Mouse (Mus musculus) midbrain, postnatal 0 days (tissue): ENCODE results near the gene Rps19bp1. TPM values are rescaled to one million over a fixed set of nuclear protein-coding genes. Genes with fewer than 3 reads are reported as not detected.

Source experiments
- ATAC-seq: fragments of 200-750 bp; cut with Nextera tagmentation; 2 replicates; pipeline ENCODE4 v1.8.0; 2017; ENCODE audit warnings: moderate number of reproducible peaks, mild to moderate bottlenecking, moderate TSS enrichment, moderate library complexity; ENCODE audit not compliant: low FRiP score
- DNase-seq: peaks from one replicate; pipeline ENCODE4 v3.0.0-alpha.2; 2015; ENCODE audit warnings: low spot score
- H3K27ac ChIP-seq: fragments of 300-500 bp; sonication (generic); 2 replicates; pipeline ENCODE4 v1.5.1; 2014; ENCODE audit warnings: low read depth, mild to moderate bottlenecking, low read length, mixed read lengths
- H3K27me3 ChIP-seq: fragments of 300-500 bp; sonication (generic); 2 replicates; pipeline ENCODE4 v1.6.1; 2014; ENCODE audit warnings: low read length, control low read depth, mixed read lengths; ENCODE audit not compliant: insufficient read depth
- H3K36me3 ChIP-seq: fragments of 300-500 bp; sonication (generic); 2 replicates; pipeline ENCODE4 v1.6.1; 2014; ENCODE audit warnings: low read length, control low read depth, mixed read lengths; ENCODE audit not compliant: insufficient read depth
- H3K4me1 ChIP-seq: fragments of 300-500 bp; sonication (generic); 2 replicates; pipeline ENCODE4 v1.6.1; 2014; ENCODE audit warnings: mild to moderate bottlenecking, control low read depth, antibody characterized with exemption, low read length, mixed read lengths; ENCODE audit not compliant: insufficient read depth
- H3K4me2 ChIP-seq: fragments of 300-500 bp; sonication (generic); 2 replicates; pipeline ENCODE4 v1.6.1; 2014; ENCODE audit warnings: low read depth, mild to moderate bottlenecking, low read length, mixed read lengths; ENCODE audit not compliant: poor library complexity, severe bottlenecking
- H3K4me3 ChIP-seq: fragments of 300-500 bp; sonication (generic); 2 replicates; pipeline ENCODE4 v1.5.1; 2014; ENCODE audit warnings: low read depth, mild to moderate bottlenecking, low read length, moderate library complexity
- H3K9ac ChIP-seq: fragments of 300-500 bp; sonication (generic); replicated peaks from 2 replicates; pipeline ENCODE4 v1.6.1; 2014; ENCODE audit warnings: mild to moderate bottlenecking, low read length, moderate library complexity, mixed read lengths; ENCODE audit not compliant: poor library complexity, severe bottlenecking
- H3K9me3 ChIP-seq: fragments of 300-500 bp; sonication (generic); 2 replicates; pipeline ENCODE4 v1.6.1; 2016; ENCODE audit warnings: low read length, control low read depth
- CTCF ChIP-seq: IDR thresholded peaks from 2 replicates; pipeline ENCODE4 v1.5.1; 2016; ENCODE audit warnings: antibody characterized with exemption, mild to moderate bottlenecking
- WGBS: fragments of 180-500 bp; shearing (Covaris S2); extraction: QIAGEN DNeasy Blood & Tissue Kit; methylation state at CpG from one replicate; pipeline ENCODE4 v1.1.7; 2014; 5-methylcytosine and 5-hydroxymethylcytosine counted together
- polyA plus RNA-seq: library from polyadenylated mRNA; unstranded; fragments of >200 nt; fragmentation: Nextera tagmentation; extraction: Ambion mirVana; gene quantifications from 2 replicates; pipeline ENCODE4 v1.2.1, GENCODE M21; 2015
- total RNA-seq: library from RNA; depleted of rRNA; stranded (reverse); fragments of >200 nt; gene quantifications from 2 replicates; pipeline ENCODE4 v1.2.3, GENCODE M21; 2014; rRNA removed

The Rps19bp1 gene
- total and polyA plus RNA-seq, 2 experiments from 2014 or later: 34.5 to 87.1 TPM

DNA sequence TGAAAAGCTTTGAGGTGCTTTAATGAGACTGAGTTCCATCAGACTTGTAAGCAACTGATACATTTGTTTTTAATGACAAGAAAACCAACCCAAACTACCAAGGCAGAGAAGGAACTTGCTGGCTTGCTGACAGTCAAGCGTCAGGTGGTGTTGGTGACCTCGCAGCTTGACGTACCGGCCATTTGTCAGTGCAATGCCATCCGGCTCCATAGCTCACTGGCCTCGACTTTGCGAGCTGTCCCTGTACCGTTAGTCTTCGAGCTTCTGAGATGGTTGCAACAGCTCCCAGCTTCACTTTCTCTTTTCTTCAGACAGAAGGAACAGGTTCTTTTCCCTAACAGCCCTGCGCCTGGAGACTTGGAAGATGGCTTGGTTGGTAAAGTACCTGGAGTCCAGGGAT, 46.6 kb downstream of the Rps19bp1 start:
- no peaks in the 10 kb centered on the region for H3K9me3 ChIP-seq
- no peak for DNase-seq
- no peak overlapping the region for H3K9ac ChIP-seq
- no peak for ATAC-seq
- peaks cover 6% of the 10 kb centered on the region for H3K36me3 ChIP-seq
- H3K4me2 ChIP-seq: no peak overlapping the region
- H3K27ac ChIP-seq: no peak overlapping the region
- no peak for TF ChIP-seq CTCF
- no peaks in the 10 kb centered on the region for H3K4me1 ChIP-seq
- whole genome bisulfite sequencing: 92% methylated on average over 10 of the region's 10 CpGs
- no peak overlapping the region for H3K4me3 ChIP-seq
- H3K27me3 ChIP-seq: no peaks in the 10 kb centered on the region

GRCm38 (mm10) chr15:80216480-80216820, 47.7 kb downstream of the Rps19bp1 start:
- H3K36me3 ChIP-seq: peaks cover 16% of the 10 kb centered on the region
- no peak for TF ChIP-seq CTCF
- no peak overlapping the region for H3K4me2 ChIP-seq
- no peak overlapping the region for H3K4me3 ChIP-seq
- H3K9ac ChIP-seq: no peak overlapping the region
- no peak for DNase-seq
- 69% methylated on average over 9 of the region's 9 CpGs for WGBS
- H3K27ac ChIP-seq: no peak overlapping the region
- H3K9me3 ChIP-seq: no peaks in the 10 kb centered on the region
- no peaks in the 10 kb centered on the region for H3K4me1 ChIP-seq
- no peak for ATAC-seq
- H3K27me3 ChIP-seq: no peaks in the 10 kb centered on the region

GRCm38 (mm10) chr15:80215716-80216479, 48.2 kb downstream of the Rps19bp1 start:
- H3K9me3 ChIP-seq: no peaks in the 10 kb centered on the region
- no peak overlapping the region for H3K4me3 ChIP-seq
- H3K9ac ChIP-seq: no peak overlapping the region
- WGBS: 15% methylated on average over 10 of the region's 10 CpGs
- no peak overlapping the region for H3K4me2 ChIP-seq
- ATAC-seq (no peak), DNase-seq (peak; percentile 63)
- TF ChIP-seq CTCF: peak; percentile 65
- H3K4me1 ChIP-seq: no peaks in the 10 kb centered on the region
- no peak overlapping the region; the same call in 1 of the 2 replicates for H3K27ac ChIP-seq
- H3K36me3 ChIP-seq: peaks cover 21% of the 10 kb centered on the region
- H3K27me3 ChIP-seq: no peaks in the 10 kb centered on the region

DNA sequence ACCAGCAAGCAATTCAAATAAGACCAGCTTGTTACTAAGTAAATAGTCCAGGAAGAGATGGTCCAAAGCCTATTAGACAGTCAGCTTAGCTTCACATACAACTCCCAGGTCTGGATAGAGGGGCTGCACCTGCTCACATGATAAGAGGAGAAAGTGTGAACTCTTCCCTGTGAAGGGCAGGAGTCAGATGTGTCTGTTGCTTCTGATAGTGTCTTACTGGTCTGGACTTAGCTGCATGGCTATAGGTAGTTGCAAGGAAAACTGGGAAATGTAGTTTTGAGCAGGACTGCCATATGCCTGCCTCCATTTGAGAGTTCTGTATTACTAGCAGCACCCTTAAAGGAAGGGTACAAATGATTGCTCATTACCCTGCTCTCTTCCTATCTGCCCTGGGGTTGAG, 50.4 kb downstream of the Rps19bp1 start:
- no peaks in the 10 kb centered on the region for H3K27me3 ChIP-seq
- H3K36me3 ChIP-seq: peaks cover 24% of the 10 kb centered on the region
- no peaks in the 10 kb centered on the region for H3K9me3 ChIP-seq
- no peak overlapping the region for H3K9ac ChIP-seq
- no peak for TF ChIP-seq CTCF
- H3K27ac ChIP-seq: no peak overlapping the region
- ATAC-seq (no peak), DNase-seq (no peak)
- no peak overlapping the region for H3K4me3 ChIP-seq
- no peaks in the 10 kb centered on the region for H3K4me1 ChIP-seq
- H3K4me2 ChIP-seq: no peak overlapping the region

Other genes with a start within 250 kb of the Rps19bp1 start
- gene Pdgfb, start 249.3 kb downstream of the Rps19bp1 start, total RNA-seq: 20.5 and 24.4 TPM in 2 replicates
- gene Pdgfb, start 249.3 kb downstream of the Rps19bp1 start, polyA plus RNA-seq: 8.7 and 9.2 TPM in 2 replicates
- gene Syngr1, start 173.0 kb downstream of the Rps19bp1 start, total RNA-seq: 162 and 220 TPM in 2 replicates
- gene Syngr1, start 173.0 kb downstream of the Rps19bp1 start, polyA plus RNA-seq: 81.5 and 88.5 TPM in 2 replicates
- 511 and 632 TPM in 2 replicates for gene Rpl3, start 172.4 kb downstream of the Rps19bp1 start, total RNA-seq
- 500 and 515 TPM in 2 replicates for gene Rpl3, start 172.4 kb downstream of the Rps19bp1 start, polyA plus RNA-seq
- 43.5 and 58.5 TPM in 2 replicates for gene Tab1, start 131.2 kb downstream of the Rps19bp1 start, total RNA-seq
- 23.6 and 27.9 TPM in 2 replicates for gene Tab1, start 131.2 kb downstream of the Rps19bp1 start, polyA plus RNA-seq
- 101 and 103 TPM in 2 replicates for gene Mgat3, start 90.6 kb downstream of the Rps19bp1 start, total RNA-seq
- gene Mgat3, start 90.6 kb downstream of the Rps19bp1 start, polyA plus RNA-seq: 13.3 and 14.4 TPM in 2 replicates
- gene Mief1, start 30.3 kb downstream of the Rps19bp1 start, total RNA-seq: 46.3 and 47.2 TPM in 2 replicates
- gene Mief1, start 30.3 kb downstream of the Rps19bp1 start, polyA plus RNA-seq: 19.4 and 21.9 TPM in 2 replicates
- gene AC140267.1, start 28.5 kb downstream of the Rps19bp1 start, total RNA-seq: not detected in 2 replicates
- gene AC140267.1, start 28.5 kb downstream of the Rps19bp1 start, polyA plus RNA-seq: 5.1 and 5.6 TPM in 2 replicates
- 151 and 168 TPM in 2 replicates for gene Atf4, start 9.1 kb downstream of the Rps19bp1 start, total RNA-seq
- 107 and 110 TPM in 2 replicates for gene Atf4, start 9.1 kb downstream of the Rps19bp1 start, polyA plus RNA-seq
- 14.6 and 23.2 TPM in 2 replicates for gene Cacna1i, start 22.9 kb upstream of the Rps19bp1 start, total RNA-seq
- 0.65 and 1.1 TPM in 2 replicates for gene Cacna1i, start 22.9 kb upstream of the Rps19bp1 start, polyA plus RNA-seq